Mouse (Mus musculus) hindbrain, postnatal 0 days (tissue): ENCODE data around the gene Tbc1d30. TPM values are rescaled to one million over a fixed set of nuclear protein-coding genes. Genes with fewer than 3 reads are reported as not detected.

Experiments used
- ATAC-seq: fragments of 200-750 bp; cut with Nextera tagmentation; 2 replicates; pipeline ENCODE4 v1.8.0; 2017; ENCODE audit warnings: mild to moderate bottlenecking, moderate TSS enrichment, moderate library complexity
- DNase-seq: peaks from one replicate; pipeline ENCODE4 v3.0.0-alpha.2; 2015; ENCODE audit warnings: low spot score
- H3K27ac ChIP-seq: fragments of 300-500 bp; sonication (generic); 2 replicates; pipeline ENCODE4 v1.5.1; 2014; ENCODE audit warnings: mild to moderate bottlenecking
- H3K27me3 ChIP-seq: fragments of 300-500 bp; sonication (generic); 2 replicates; pipeline ENCODE4 v1.6.1; 2014; ENCODE audit warnings: low read length, mixed read lengths; ENCODE audit not compliant: insufficient read depth
- H3K36me3 ChIP-seq: fragments of 300-500 bp; sonication (generic); 2 replicates; pipeline ENCODE4 v1.6.1; 2014; ENCODE audit warnings: low read length, mixed read lengths; ENCODE audit not compliant: insufficient read depth
- H3K4me1 ChIP-seq: fragments of 300-500 bp; sonication (generic); 2 replicates; pipeline ENCODE4 v1.6.1; 2014; ENCODE audit warnings: antibody characterized with exemption, low read length, mixed read lengths; ENCODE audit not compliant: insufficient read depth
- H3K4me2 ChIP-seq: fragments of 300-500 bp; sonication (generic); 2 replicates; pipeline ENCODE4 v1.6.1; 2014; ENCODE audit warnings: low read depth, mild to moderate bottlenecking, low read length, moderate library complexity, mixed read lengths
- H3K4me3 ChIP-seq: fragments of 300-500 bp; sonication (generic); 2 replicates; pipeline ENCODE4 v1.5.1; 2014; ENCODE audit warnings: low read length
- H3K9ac ChIP-seq: fragments of 300-500 bp; sonication (generic); replicated peaks from 2 replicates; pipeline ENCODE4 v1.6.1; 2014; ENCODE audit warnings: mild to moderate bottlenecking, low read length, moderate library complexity, mixed read lengths
- H3K9me3 ChIP-seq: fragments of 300-500 bp; sonication (generic); 2 replicates; pipeline ENCODE4 v1.6.1; 2016; ENCODE audit warnings: low read length, mixed read lengths
- CTCF ChIP-seq: IDR thresholded peaks from 2 replicates; pipeline ENCODE4 v1.5.1; 2016; ENCODE audit warnings: antibody characterized with exemption, control low read depth, low read depth
- WGBS: fragments of 180-500 bp; shearing (Covaris S2); extraction: QIAGEN DNeasy Blood & Tissue Kit; methylation state at CpG from one replicate; pipeline ENCODE4 v1.1.7; 2014; 5-methylcytosine and 5-hydroxymethylcytosine counted together
- polyA plus RNA-seq: library from polyadenylated mRNA; unstranded; fragments of >200 nt; fragmentation: Nextera tagmentation; extraction: Ambion mirVana; gene quantifications from 2 replicates; pipeline ENCODE4 v1.2.1, GENCODE M21; 2015
- total RNA-seq: library from RNA; depleted of rRNA; stranded (reverse); fragments of >200 nt; gene quantifications from 2 replicates; pipeline ENCODE4 v1.2.3, GENCODE M21; 2014

The Tbc1d30 gene
- total and polyA plus RNA-seq, 2 experiments from 2014 or later, result 10.4 to 47.5 TPM

- H3K27ac ChIP-seq, result no peak overlapping the region
- peaks cover 9% of the 10 kb centered on the region; the same call in 1 of the 2 replicates for H3K4me1 ChIP-seq
- H3K4me3 ChIP-seq, result no peak overlapping the region
- H3K36me3 ChIP-seq, result peaks cover 12% of the 10 kb centered on the region; the same call in 1 of the 2 replicates
- no peak overlapping the region for H3K9ac ChIP-seq
- TF ChIP-seq CTCF, result no peak
- DNase-seq, result no peak
- H3K9me3 ChIP-seq, result no peaks in the 10 kb centered on the region
- H3K4me2 ChIP-seq, result no peak overlapping the region
- 78% methylated on average over 13 of the region's 13 CpGs for whole genome bisulfite sequencing
- ATAC-seq, result no peak
- H3K27me3 ChIP-seq, result no peaks in the 10 kb centered on the region
Measured at GRCm38 (mm10) chr10:121367271-121367670, 16.2 kb upstream of the Tbc1d30 start.

- Histone ChIP-seq H3K9ac (peak overlapping the region; percentile 84), H3K27ac (peak overlapping the region; percentile 77; the same call in 1 of the 2 replicates), H3K9me3 (no peaks in the 10 kb centered on the region), H3K27me3 (no peaks in the 10 kb centered on the region), H3K4me3 (peak overlapping the region; percentile 91), H3K4me2 (peak overlapping the region; percentile 86), H3K4me1 (peaks cover 9% of the 10 kb centered on the region; the same call in 1 of the 2 replicates), H3K36me3 (peaks cover 6% of the 10 kb centered on the region; the same call in 1 of the 2 replicates)
- no peak for ATAC-seq
- peak; percentile 9 for DNase-seq
- WGBS, result 13% methylated on average over 9 of the region's 9 CpGs
- TF ChIP-seq CTCF, result no peak
Measured at GRCm38 (mm10) chr10:121365781-121366272, 14.7 kb upstream of the Tbc1d30 start.

GRCm38 (mm10) chr10:121364801-121365564 is 13.9 kb upstream of the Tbc1d30 start, which contains the start of gene Gns:
Gene Gns, plus strand, starts transcription at chr10:121365090.
- Histone ChIP-seq H3K4me1 (peaks cover 9% of the 10 kb centered on the region; the same call in 1 of the 2 replicates), H3K27me3 (no peaks in the 10 kb centered on the region), H3K4me2 (peak within 1 kb of the TSS; percentile 86), H3K9ac (peak within 1 kb of the TSS; percentile 84), H3K27ac (peak within 1 kb of the TSS; percentile 77), H3K36me3 (peaks cover 3% of the 10 kb centered on the region; the same call in 1 of the 2 replicates), H3K9me3 (no peaks in the 10 kb centered on the region), H3K4me3 (peak within 1 kb of the TSS; percentile 91)
- DNase-seq, result peak; percentile 94
- under 1% methylated on average over 58 of the region's 72 CpGs for WGBS
- peak; percentile 98 for ATAC-seq
- TF ChIP-seq CTCF, result no peak

GRCm38 (mm10) chr10:121364306-121364705 is 13.2 kb upstream of the Tbc1d30 start:
- H3K4me3 ChIP-seq, result peak overlapping the region; percentile 91
- H3K4me1 ChIP-seq, result peaks cover 9% of the 10 kb centered on the region; the same call in 1 of the 2 replicates
- no peaks in the 10 kb centered on the region for H3K36me3 ChIP-seq
- WGBS, result 24% methylated on average over 15 of the region's 15 CpGs
- DNase-seq (no peak), ATAC-seq (no peak)
- H3K4me2 ChIP-seq, result peak overlapping the region; percentile 86
- no peaks in the 10 kb centered on the region for H3K9me3 ChIP-seq
- no peaks in the 10 kb centered on the region for H3K27me3 ChIP-seq
- TF ChIP-seq CTCF, result no peak
- peak overlapping the region; percentile 77; the same call in 1 of the 2 replicates for H3K27ac ChIP-seq
- H3K9ac ChIP-seq, result peak overlapping the region; percentile 84; the same call in 1 of the 2 replicates

DNA sequence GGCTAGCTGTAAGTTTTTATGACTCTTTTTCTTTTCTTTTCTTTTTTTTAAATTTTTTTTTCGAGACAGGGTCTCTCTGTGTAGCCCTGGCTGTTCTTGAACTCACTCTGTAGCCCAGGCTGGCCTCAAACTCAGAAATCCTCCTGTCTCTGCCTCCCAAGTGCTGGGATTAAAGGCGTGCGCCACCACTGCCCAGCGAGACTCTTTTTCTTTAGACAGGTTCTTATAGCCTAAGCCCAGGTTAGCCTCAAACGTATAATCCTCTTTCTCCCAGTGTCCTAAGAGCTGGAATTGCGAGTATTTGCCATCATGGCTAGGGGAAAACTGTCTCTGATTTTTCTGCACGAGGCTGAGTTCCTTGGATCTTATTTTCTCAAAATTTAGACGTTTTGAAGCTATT is 12.1 kb upstream of the Tbc1d30 start:
- no peaks in the 10 kb centered on the region for H3K36me3 ChIP-seq
- peaks cover 9% of the 10 kb centered on the region; the same call in 1 of the 2 replicates for H3K4me1 ChIP-seq
- no peak for TF ChIP-seq CTCF
- no peak for ATAC-seq
- WGBS, result 85% methylated on average over 8 of the region's 8 CpGs
- H3K27me3 ChIP-seq, result no peaks in the 10 kb centered on the region
- H3K4me2 ChIP-seq, result no peak overlapping the region
- no peaks in the 10 kb centered on the region for H3K9me3 ChIP-seq
- no peak for DNase-seq
- H3K27ac ChIP-seq, result no peak overlapping the region
- no peak overlapping the region for H3K4me3 ChIP-seq
- no peak overlapping the region for H3K9ac ChIP-seq

DNA sequence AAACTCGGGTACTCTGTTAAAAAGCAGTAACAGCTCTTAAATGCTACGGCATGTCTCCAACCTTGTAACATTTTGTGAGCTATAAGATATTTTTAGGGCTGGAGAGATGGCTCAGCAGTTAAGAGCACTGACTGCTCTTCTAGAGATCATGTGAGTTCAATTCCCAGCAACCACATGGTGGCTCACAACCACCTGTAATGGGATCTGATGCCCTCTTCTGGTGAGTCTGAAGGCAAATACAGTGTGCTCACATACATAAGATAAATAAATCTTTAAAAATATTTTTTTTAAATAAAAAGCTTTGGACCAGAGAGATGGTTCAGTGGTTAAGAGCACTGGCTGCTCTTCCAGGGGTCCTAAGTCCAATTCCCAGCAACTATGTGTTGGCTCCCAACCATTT is 9.3 kb upstream of the Tbc1d30 start:
- no peak for DNase-seq
- 93% methylated on average over 2 of the region's 2 CpGs for WGBS
- Histone ChIP-seq H3K27ac (no peak overlapping the region), H3K4me3 (no peak overlapping the region), H3K9ac (no peak overlapping the region), H3K27me3 (no peaks in the 10 kb centered on the region), H3K9me3 (no peaks in the 10 kb centered on the region), H3K36me3 (no peaks in the 10 kb centered on the region), H3K4me2 (no peak overlapping the region), H3K4me1 (no peaks in the 10 kb centered on the region)
- TF ChIP-seq CTCF, result no peak
- ATAC-seq, result no peak
